Comparison of ENCODE assay signal across 8 mouse cellular contexts in the genomic region with DNA sequence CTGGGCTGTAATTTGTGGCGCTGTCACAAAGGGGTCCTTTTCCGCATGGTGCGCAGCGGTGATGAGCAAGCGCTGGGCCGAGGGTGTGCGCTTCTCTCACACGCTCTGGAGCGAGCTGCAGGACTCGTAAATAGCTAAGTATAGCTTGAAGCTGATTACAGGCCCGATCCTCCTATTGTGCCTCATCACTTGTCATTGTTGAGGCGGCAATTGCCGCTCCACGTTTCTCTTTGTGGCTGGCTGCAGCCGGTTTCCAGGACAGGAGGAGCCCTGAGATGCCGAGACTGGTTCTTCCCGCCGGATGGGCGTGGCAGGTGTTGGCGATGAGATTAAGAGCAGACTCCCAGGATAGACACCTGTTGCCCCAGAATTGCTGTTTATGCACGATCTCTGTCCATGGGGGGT. TPM values are rescaled to one million over a fixed set of nuclear protein-coding genes. Genes with fewer than 3 reads are reported as not detected.
DNase-seq lines count a peak whose midpoint lies in the region; ATAC-seq lines count a peak whose summit lies in the region.

No protein-coding gene starts in this region.

- H3K9me3 ChIP-seq in lung, embryonic 15.5 days = no peaks in the 10 kb centered on the region
- no peaks in the 10 kb centered on the region for H3K9me3 ChIP-seq in hindbrain, embryonic 15.5 days
- H3K9me3 ChIP-seq in liver, embryonic 16.5 days (replicated peaks; ENCODE audit: control insufficient read depth, low read length) = no peaks in the 10 kb centered on the region; the same call in 1 of the 2 replicates
- no peaks in the 10 kb centered on the region for H3K9me3 ChIP-seq in stomach, embryonic 14.5 days (ENCODE audit: control insufficient read depth, low read depth, low read length)

- H3K27ac ChIP-seq in lung, embryonic 15.5 days = no peak overlapping the region
- H3K27ac ChIP-seq in hindbrain, embryonic 15.5 days (replicated peaks) = 0 out of 2 replicates have a peak overlapping the region, but pooled peaks have one; percentile 46
- no peak overlapping the region for H3K27ac ChIP-seq in liver, embryonic 16.5 days (ENCODE audit: low read length)
- H3K27ac ChIP-seq in stomach, embryonic 14.5 days (ENCODE audit: low read length) = no peak overlapping the region

- WGBS in lung, embryonic 15.5 days = 24% methylated on average over 21 of the region's 21 CpGs
- WGBS in hindbrain, embryonic 15.5 days = 11% methylated on average over 21 of the region's 21 CpGs
- WGBS in liver, embryonic 16.5 days (ENCODE audit: insufficient replicate concordance) = 22% methylated on average over 21 of the region's 21 CpGs
- 28% methylated on average over 21 of the region's 21 CpGs for WGBS in stomach, embryonic 14.5 days

- no peak overlapping the region for H3K9ac ChIP-seq in lung, embryonic 15.5 days
- H3K9ac ChIP-seq in hindbrain, embryonic 15.5 days = peak overlapping the region; percentile 30
- no peak overlapping the region for H3K9ac ChIP-seq in liver, embryonic 16.5 days (ENCODE audit: low read depth, low read length)
- H3K9ac ChIP-seq in stomach, embryonic 14.5 days (replicated peaks; ENCODE audit: low read depth, low read length) = no peak overlapping the region

- H3K4me1 ChIP-seq in lung, embryonic 15.5 days = 0 out of 2 replicates have a peak, but pooled peaks cover 4% of the 10 kb centered on the region
- H3K4me1 ChIP-seq in hindbrain, embryonic 15.5 days (replicated peaks) = peaks cover 6% of the 10 kb centered on the region
- H3K4me1 ChIP-seq in liver, embryonic 16.5 days (ENCODE audit: control insufficient read depth, low read depth, low read length) = no peaks in the 10 kb centered on the region; the same call in 1 of the 2 replicates
- H3K4me1 ChIP-seq in stomach, embryonic 14.5 days (ENCODE audit: control insufficient read depth, insufficient read depth, low read length) = no peaks in the 10 kb centered on the region

- no peak for ATAC-seq in lung, embryonic 15.5 days (ENCODE audit: borderline replicate concordance, extremely low read depth, low FRiP score, low TSS enrichment)
- peak; percentile 84 for ATAC-seq in hindbrain, embryonic 15.5 days (ENCODE audit: low FRiP score, low read depth)
- ATAC-seq in liver, embryonic 16.5 days (ENCODE audit: low read depth) = no peak
- no peak for ATAC-seq in stomach, embryonic 14.5 days (ENCODE audit: insufficient number of reproducible peaks, insufficient read depth, low FRiP score, low read depth)
- no peak for ATAC-seq in granulocyte monocyte progenitor cell, adult 5-6 weeks (replicated peaks; ENCODE audit: poor library complexity, severe bottlenecking)

- H3K36me3 ChIP-seq in lung, embryonic 15.5 days = no peaks in the 10 kb centered on the region
- H3K36me3 ChIP-seq in hindbrain, embryonic 15.5 days = no peaks in the 10 kb centered on the region
- H3K36me3 ChIP-seq in liver, embryonic 16.5 days (ENCODE audit: control insufficient read depth, insufficient read depth) = no peaks in the 10 kb centered on the region
- H3K36me3 ChIP-seq in stomach, embryonic 14.5 days (ENCODE audit: control insufficient read depth, insufficient read depth, low read length) = no peaks in the 10 kb centered on the region

- H3K4me3 ChIP-seq in lung, embryonic 15.5 days = peak overlapping the region; percentile 15
- peak overlapping the region; percentile 34 for H3K4me3 ChIP-seq in hindbrain, embryonic 15.5 days
- no peak overlapping the region for H3K4me3 ChIP-seq in liver, embryonic 16.5 days (ENCODE audit: low read depth, low read length)
- peak overlapping the region; percentile 9; the same call in 1 of the 2 replicates for H3K4me3 ChIP-seq in stomach, embryonic 14.5 days (ENCODE audit: low read depth, low read length)

- DNase-seq in lung, postnatal 10 days = no peak
- peak; percentile 55 for DNase-seq in embryo, embryonic 11 days
- no peak for DNase-seq in adrenal gland, postnatal 25 days

- H3K27me3 ChIP-seq in lung, embryonic 15.5 days = peaks cover 9% of the 10 kb centered on the region
- no peaks in the 10 kb centered on the region for H3K27me3 ChIP-seq in hindbrain, embryonic 15.5 days
- H3K27me3 ChIP-seq in liver, embryonic 16.5 days (ENCODE audit: control insufficient read depth, insufficient read depth, low read depth, low read length) = peaks cover 2% of the 10 kb centered on the region; the same call in 1 of the 2 replicates
- H3K27me3 ChIP-seq in stomach, embryonic 14.5 days (ENCODE audit: control insufficient read depth, insufficient read depth, low read length) = no peaks in the 10 kb centered on the region

- peak overlapping the region; percentile 48 for H3K4me2 ChIP-seq in lung, embryonic 15.5 days
- H3K4me2 ChIP-seq in hindbrain, embryonic 15.5 days = peak overlapping the region; percentile 57
- 0 out of 2 replicates have a peak overlapping the region, but pooled peaks have one; percentile 6 for H3K4me2 ChIP-seq in liver, embryonic 16.5 days (ENCODE audit: low read depth, low read length)
- peak overlapping the region; percentile 41 for H3K4me2 ChIP-seq in stomach, embryonic 14.5 days (replicated peaks; ENCODE audit: low read depth, low read length)

RNA-seq across cellular contexts. Expression of a gene that starts 44.8 kb away (rescaled TPM):
- polyA plus RNA-seq in lung, embryonic 15.5 days (2015; fragmentation: Nextera tagmentation; extraction: Ambion mirVana) = 3.3 TPM in 2 replicates
- polyA plus RNA-seq in hindbrain, embryonic 15.5 days (2015; fragmentation: Nextera tagmentation; extraction: Ambion mirVana) = 13.2 and 14.3 TPM in 2 replicates
- polyA plus RNA-seq in liver, embryonic 16.5 days (2015; fragmentation: Nextera tagmentation; extraction: Ambion mirVana) = 0.70 and 0.86 TPM in 2 replicates
- polyA plus RNA-seq in stomach, embryonic 14.5 days (2014; fragmentation: Nextera tagmentation; extraction: Ambion mirVana) = 3.4 and 4.3 TPM in 2 replicates
- 4.9 and 6.4 TPM in 2 replicates for total RNA-seq in adrenal gland, postnatal 25 days (2021)
- total RNA-seq in granulocyte monocyte progenitor cell, adult 5-6 weeks (2014; fragmentation: Nextera tagmentation) = 1.9 and 5.3 TPM in 2 replicates
- total RNA-seq in granulocyte monocyte progenitor cell, adult 5-6 weeks (2017) = 3.1 and 3.7 TPM in 2 replicates

RNA-seq across cellular contexts. Expression of a gene that starts 50.2 kb away (rescaled TPM):
- 2.1 and 2.2 TPM in 2 replicates for polyA plus RNA-seq in lung, embryonic 15.5 days (2015; fragmentation: Nextera tagmentation; extraction: Ambion mirVana)
- 5.2 and 5.7 TPM in 2 replicates for polyA plus RNA-seq in hindbrain, embryonic 15.5 days (2015; fragmentation: Nextera tagmentation; extraction: Ambion mirVana)
- polyA plus RNA-seq in liver, embryonic 16.5 days (2015; fragmentation: Nextera tagmentation; extraction: Ambion mirVana) = 0.22 and 0.37 TPM in 2 replicates
- 17.2 and 17.5 TPM in 2 replicates for polyA plus RNA-seq in stomach, embryonic 14.5 days (2014; fragmentation: Nextera tagmentation; extraction: Ambion mirVana)
- 0.46 and 0.52 TPM in 2 replicates for total RNA-seq in adrenal gland, postnatal 25 days (2021)
- not detected in 2 replicates for total RNA-seq in granulocyte monocyte progenitor cell, adult 5-6 weeks (2014; fragmentation: Nextera tagmentation)
- not detected in 2 replicates for total RNA-seq in granulocyte monocyte progenitor cell, adult 5-6 weeks (2017)

Comparison
In these comparisons a context has a peak if more than half of its experiments do, and no peak if none do; other contexts are left out.
1. H3K4me2 ChIP-seq: peak in every context shown above with its lines; median percentile 57 in hindbrain, embryonic 15.5 days; 48 in lung, embryonic 15.5 days; 41 in stomach, embryonic 14.5 days; 6 in liver, embryonic 16.5 days.